Mouse (Mus musculus) CH12.LX (cell line): Measurements from ENCODE around the gene Gm4787. TPM values are rescaled to one million over a fixed set of nuclear protein-coding genes. Genes with fewer than 3 reads are reported as not detected.

Experiments used
- DNase-seq: peaks from one replicate; pipeline ENCODE4 v3.0.0-alpha.2; 2013; ENCODE audit errors: extremely low read depth
- H3K27ac ChIP-seq: 2 replicates; pipeline ENCODE4 v1.5.1; 2012; ENCODE audit warnings: low read depth, mild to moderate bottlenecking, control low read depth, moderate library complexity; ENCODE audit not compliant: insufficient read depth
- H3K27me3 ChIP-seq: replicated peaks from 2 replicates; pipeline ENCODE3; 2012; ENCODE audit warnings: inconsistent platforms
- H3K36me3 ChIP-seq, 2 experiments: replicated peaks in 1 of 2; 2 replicates each; pipeline versions ENCODE3 to v1.6.1; 2012; ENCODE audit warnings: inconsistent platforms in 1 of 2, low read length in 1 of 2, mild to moderate bottlenecking in 1 of 2, mixed read lengths in 1 of 2, moderate library complexity in 1 of 2; ENCODE audit not compliant: control insufficient read depth in 1 of 2, insufficient read depth in 1 of 2
- H3K4me1 ChIP-seq, 2 experiments: 2 replicates each; pipeline ENCODE4 v1.6.1; 2012; ENCODE audit warnings: inconsistent platforms in 1 of 2, moderate library complexity in 1 of 2; ENCODE audit not compliant: insufficient read depth in 2 of 2, control insufficient read depth in 1 of 2
- H3K4me2 ChIP-seq: 2 replicates; pipeline ENCODE4 v1.6.1; 2012; ENCODE audit warnings: low read depth, mild to moderate bottlenecking, control low read depth; ENCODE audit not compliant: poor library complexity, insufficient read depth, severe bottlenecking
- H3K4me3 ChIP-seq, 3 experiments: fragments of 150-350 bp in 1 of 3; sonication (generic) in 1 of 3; replicated peaks in 1 of 3; 2 replicates each; pipeline versions ENCODE3 to v1.5.1; 2011 to 2012; ENCODE audit warnings: low read depth in 2 of 3, low read length in 2 of 3, mild to moderate bottlenecking in 2 of 3, moderate library complexity in 2 of 3, control low read depth in 1 of 3, improper control_type of control experiment in 1 of 3, inconsistent platforms in 1 of 3, mixed read lengths in 1 of 3; ENCODE audit not compliant: poor library complexity in 1 of 3
- H3K79me2 ChIP-seq: replicated peaks from 2 replicates; pipeline ENCODE4 v1.6.1; 2012; ENCODE audit warnings: mild to moderate bottlenecking, moderate library complexity; ENCODE audit not compliant: control insufficient read depth, poor library complexity, insufficient read depth, severe bottlenecking; ENCODE audit errors: extremely low read depth
- H3K9ac ChIP-seq: 2 replicates; pipeline ENCODE4 v1.6.1; 2012; ENCODE audit warnings: low read depth, mild to moderate bottlenecking, control low read depth, moderate library complexity; ENCODE audit not compliant: insufficient read depth
- H3K9me3 ChIP-seq: replicated peaks from 2 replicates; pipeline ENCODE3; 2012; ENCODE audit warnings: low read length, inconsistent platforms, mixed read lengths
- CHD1 ChIP-seq: IDR thresholded peaks from 2 replicates; pipeline ENCODE4 v1.6.1; 2012; ENCODE audit warnings: low read depth, low read length, improper control_type of control experiment, inconsistent platforms
- ELF1 ChIP-seq: IDR thresholded peaks from 2 replicates; pipeline ENCODE4 v1.6.1; 2014; ENCODE audit warnings: low read depth, mild to moderate bottlenecking, inconsistent platforms, low read length, improper control_type of control experiment
- EP300 ChIP-seq: IDR thresholded peaks from 2 replicates; pipeline ENCODE4 v1.6.1; 2011; ENCODE audit warnings: low read length, improper control_type of control experiment
- HCFC1 ChIP-seq: IDR thresholded peaks from 2 replicates; pipeline ENCODE4 v1.6.1; 2012; ENCODE audit warnings: low read depth, mild to moderate bottlenecking, inconsistent platforms, low read length, improper control_type of control experiment
- MAZ ChIP-seq: IDR thresholded peaks from 2 replicates; pipeline ENCODE4 v1.6.1; 2012; ENCODE audit warnings: low read depth, mild to moderate bottlenecking, inconsistent platforms, low read length, improper control_type of control experiment, moderate library complexity
- POLR2A ChIP-seq: IDR thresholded peaks from 2 replicates; pipeline ENCODE4 v1.6.1; 2011; ENCODE audit warnings: low read depth, mild to moderate bottlenecking, improper control_type of control experiment, low read length
- SMC3 ChIP-seq: IDR thresholded peaks from 2 replicates; pipeline ENCODE4 v1.6.1; 2011; ENCODE audit warnings: low read depth, low read length, improper control_type of control experiment
- TBP ChIP-seq: conservative IDR thresholded peaks from 2 replicates; pipeline ENCODE4 v1.6.1; 2011; ENCODE audit warnings: low read depth, low read length, improper control_type of control experiment
- USF2 ChIP-seq: conservative IDR thresholded peaks from 2 replicates; pipeline ENCODE4 v1.6.1; 2011; ENCODE audit warnings: low read depth, low read length, improper control_type of control experiment
- ZKSCAN1 ChIP-seq: IDR thresholded peaks from 2 replicates; pipeline ENCODE4 v1.6.1; 2012; ENCODE audit warnings: low read depth, inconsistent platforms, low read length, improper control_type of control experiment, borderline replicate concordance
- ZNF384 ChIP-seq: IDR thresholded peaks from 2 replicates; pipeline ENCODE4 v1.6.1; 2012; ENCODE audit warnings: low read depth, low read length, improper control_type of control experiment, inconsistent platforms
- dilution Hi-C: fragments of 300-500 bp; cut with MboI; formaldehyde crosslinking; loops from 2 replicates; pipeline ENCODE4 v1.14.3; 2020; ENCODE audit warnings: low sequenced_read_pairs; ENCODE audit not compliant: extremely low pct_unique_long_range_greater_than_20kb, extremely low pct_ligation_motif_present
- in situ Hi-C: fragments of 300-500 bp; cut with MboI; formaldehyde crosslinking; loops from 3 replicates; pipeline ENCODE4 v1.14.3; 2019; ENCODE audit warnings: low sequenced_read_pairs, low pct_ligation_motif_present, low pct_unique_long_range_greater_than_20kb, mixed read lengths
- polyA plus RNA-seq: library from polyadenylated mRNA; unstranded; fragments of >175 nt; gene quantifications from 2 replicates; pipeline ENCODE4 v1.2.1, GENCODE M21; 2012; ENCODE audit warnings: low read depth; ENCODE audit not compliant: insufficient read length
- total RNA-seq, 2 experiments: library from RNA; depleted of rRNA; stranded (reverse); fragments of 300-350 nt in 1 of 2; fragments of >200 nt in 1 of 2; gene quantifications; 2 replicates each; pipeline ENCODE4 v1.2.3; 2012 to 2014

Gene Gm4787
- total and polyA plus RNA-seq, 3 experiments, result 0.11 to 0.17 (median 0.14) TPM

GRCm38 (mm10) chr12:81331937-81332874 lies 47.1 kb downstream of the Gm4787 start:
- no peak for DNase-seq
- no peaks in the 10 kb centered on the region for H3K9me3 ChIP-seq
- H3K27me3 ChIP-seq, result peaks cover 2% of the 10 kb centered on the region
- no peaks in the 10 kb centered on the region for H3K36me3 ChIP-seq
- H3K79me2 ChIP-seq, result no peaks in the 10 kb centered on the region
- in situ Hi-C loops, result no loop called here
- TF ChIP-seq ZNF384, result no peak
- no peak for TF ChIP-seq TBP
- no peak for TF ChIP-seq POLR2A
- TF ChIP-seq HCFC1, result no peak
- no peak for TF ChIP-seq USF2
- H3K4me2 ChIP-seq, result no peak overlapping the region
- no peak overlapping the region for H3K27ac ChIP-seq
- dilution Hi-C loops, result no loop called here
- no peak overlapping the region for H3K4me3 ChIP-seq
- no peak overlapping the region for H3K9ac ChIP-seq
- H3K4me1 ChIP-seq, result no peaks in the 10 kb centered on the region

DNA sequence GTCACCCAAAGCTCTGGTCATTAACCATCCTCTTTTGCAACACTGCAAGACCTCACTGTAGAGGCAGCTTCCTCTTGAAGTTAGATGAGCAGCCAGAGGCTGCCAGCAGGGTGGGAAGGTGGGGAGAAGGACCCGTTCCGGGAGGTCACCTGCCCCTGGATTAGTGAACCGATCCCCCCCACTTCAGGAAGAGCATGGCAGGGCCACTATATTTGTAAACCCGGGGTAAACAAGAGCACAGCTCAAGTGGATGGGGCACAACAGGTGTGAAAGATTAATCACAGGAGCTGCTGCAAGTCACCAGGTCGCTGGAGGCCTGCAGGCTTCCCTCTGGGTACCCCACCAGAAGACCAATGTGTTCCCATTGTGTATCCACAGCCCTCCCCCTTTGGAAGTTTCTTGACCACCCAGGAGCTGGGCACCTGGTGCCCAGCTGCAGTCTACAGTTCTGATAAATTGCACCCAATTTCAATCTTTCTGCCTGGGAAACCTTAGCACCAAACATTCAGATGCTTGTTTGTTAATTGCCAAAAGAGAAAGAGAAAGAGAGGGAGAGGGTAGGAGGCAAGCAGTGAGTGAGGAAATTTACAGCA lies 48.1 kb downstream of the Gm4787 start:
- dilution Hi-C loops, result no loop called here
- in situ Hi-C loops, result no loop called here

More for the DNA sequence above, 48.1 kb downstream of the Gm4787 start:
- DNase-seq, result no peak
- no peak overlapping the region for H3K9ac ChIP-seq
- no peak for TF ChIP-seq POLR2A
- no peak for TF ChIP-seq SMC3
- no peak for TF ChIP-seq ELF1
- TF ChIP-seq EP300, result no peak
- no peak for TF ChIP-seq CHD1
- no peak for TF ChIP-seq MAZ
- TF ChIP-seq HCFC1, result no peak
- TF ChIP-seq ZKSCAN1, result no peak
- H3K4me3 ChIP-seq, result no peak overlapping the region
- no peaks in the 10 kb centered on the region for H3K36me3 ChIP-seq
- H3K9me3 ChIP-seq, result no peaks in the 10 kb centered on the region
- H3K27ac ChIP-seq, result no peak overlapping the region
- H3K79me2 ChIP-seq, result no peaks in the 10 kb centered on the region
- no peaks in the 10 kb centered on the region for H3K4me1 ChIP-seq
- H3K4me2 ChIP-seq, result no peak overlapping the region
- peaks cover 2% of the 10 kb centered on the region for H3K27me3 ChIP-seq

Other genes with a start within 250 kb of the Gm4787 start
- not detected in 2 replicates for gene Slc8a3, start 46.3 kb downstream of the Gm4787 start, total RNA-seq (2012; rRNA removed)
- not detected in 2 replicates for gene Slc8a3, start 46.3 kb downstream of the Gm4787 start, total RNA-seq (2014; rRNA removed)
- gene Slc8a3, start 46.3 kb downstream of the Gm4787 start, polyA plus RNA-seq, result 0.11 TPM in 1 of 2 replicates, not detected in the other
- 0.30 and 0.42 TPM in 2 replicates for gene Adam4, start 42.5 kb upstream of the Gm4787 start, total RNA-seq (2012; rRNA removed)
- gene Adam4, start 42.5 kb upstream of the Gm4787 start, total RNA-seq (2014; rRNA removed), result 0.35 and 0.49 TPM in 2 replicates
- gene Adam4, start 42.5 kb upstream of the Gm4787 start, polyA plus RNA-seq, result 0.33 and 0.34 TPM in 2 replicates
- 120 and 124 TPM in 2 replicates for gene Cox16, start 105.7 kb upstream of the Gm4787 start, total RNA-seq (2012; rRNA removed)
- 315 and 321 TPM in 2 replicates for gene Cox16, start 105.7 kb upstream of the Gm4787 start, total RNA-seq (2014; rRNA removed)
- 101 and 118 TPM in 2 replicates for gene Cox16, start 105.7 kb upstream of the Gm4787 start, polyA plus RNA-seq
- 52.2 and 54.8 TPM in 2 replicates for gene Gm20498, start 153.4 kb upstream of the Gm4787 start, total RNA-seq (2012; rRNA removed)
- gene Gm20498, start 153.4 kb upstream of the Gm4787 start, total RNA-seq (2014; rRNA removed), result 24.6 and 25.7 TPM in 2 replicates
- gene Gm20498, start 153.4 kb upstream of the Gm4787 start, polyA plus RNA-seq, result 30.9 and 32.6 TPM in 2 replicates
- 20.2 and 21.3 TPM in 2 replicates for gene Synj2bp, start 153.4 kb upstream of the Gm4787 start, total RNA-seq (2012; rRNA removed)
- gene Synj2bp, start 153.4 kb upstream of the Gm4787 start, total RNA-seq (2014; rRNA removed), result 43.1 and 49.5 TPM in 2 replicates
- 30.9 and 33.3 TPM in 2 replicates for gene Synj2bp, start 153.4 kb upstream of the Gm4787 start, polyA plus RNA-seq
- 0.13 TPM in 1 of 2 replicates, not detected in the other for gene Adam21, start 189.0 kb upstream of the Gm4787 start, total RNA-seq (2012; rRNA removed)
- gene Adam21, start 189.0 kb upstream of the Gm4787 start, total RNA-seq (2014; rRNA removed), result not detected in 2 replicates
- 0.07 TPM in 1 of 2 replicates, not detected in the other for gene Adam21, start 189.0 kb upstream of the Gm4787 start, polyA plus RNA-seq
- gene Med6, start 215.5 kb upstream of the Gm4787 start, total RNA-seq (2012; rRNA removed), result 32.3 and 40.9 TPM in 2 replicates
- gene Med6, start 215.5 kb upstream of the Gm4787 start, total RNA-seq (2014; rRNA removed), result 66.8 and 74.1 TPM in 2 replicates
- gene Med6, start 215.5 kb upstream of the Gm4787 start, polyA plus RNA-seq, result 45.6 and 47.0 TPM in 2 replicates